Mouse (Mus musculus): ENCODE measurements around the gene Mfn1.

Mfn1 gene

DNA sequence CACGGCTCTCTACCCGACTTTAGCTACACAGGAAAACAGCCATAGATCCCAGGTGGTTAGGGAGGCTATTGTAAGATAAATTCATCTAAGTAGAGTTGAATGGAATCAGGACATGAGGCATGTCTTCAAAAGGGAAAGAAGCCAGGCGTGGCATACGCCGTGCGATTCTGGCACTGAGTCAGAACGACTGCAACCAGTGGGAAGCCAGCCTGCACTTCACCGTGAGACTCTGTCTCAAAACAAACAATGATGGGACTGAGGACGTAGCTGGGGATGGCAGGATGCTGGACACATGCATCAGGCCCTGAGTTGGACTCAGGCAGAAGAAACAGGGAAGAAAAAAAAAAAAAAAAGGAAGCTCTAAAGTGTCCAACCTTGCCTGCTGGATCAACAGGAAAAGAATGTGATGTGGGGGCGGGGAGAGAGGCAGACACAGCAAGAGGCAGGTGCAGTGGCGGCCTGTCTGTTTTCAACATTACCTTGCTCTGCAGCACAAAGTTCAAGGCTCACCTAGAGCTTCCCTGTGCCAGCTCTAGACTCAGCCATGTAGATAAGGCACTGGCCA, 82.4 kb downstream of the Mfn1 start:
- no peak for DNase-seq (ENCODE audit: low spot score)

DNA sequence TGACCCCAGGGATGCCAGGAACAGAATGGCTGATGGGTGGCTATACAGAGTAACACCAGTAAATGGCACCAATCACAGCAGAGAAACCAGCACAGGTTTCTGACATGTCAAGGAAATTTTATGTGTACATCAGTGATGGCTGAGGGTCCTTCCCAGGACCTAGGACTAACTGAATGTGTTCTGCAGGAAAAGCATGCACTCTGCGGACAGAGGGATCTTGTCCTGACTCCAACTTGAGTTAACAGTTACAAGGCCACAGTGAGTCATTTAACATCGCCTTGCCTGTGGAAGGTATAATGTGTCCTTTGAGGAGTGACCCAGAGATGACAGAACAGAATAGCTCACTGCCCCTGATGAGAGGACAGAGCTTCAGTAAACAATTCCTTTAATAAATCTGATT, 85.5 kb downstream of the Mfn1 start:
- no peak for DNase-seq (ENCODE audit: low spot score)

GRCm38 (mm10) chr3:32615376-32615775, 86.1 kb downstream of the Mfn1 start:
- no peak for DNase-seq (ENCODE audit: low spot score)

GRCm38 (mm10) chr3:32616006-32616330, 86.7 kb downstream of the Mfn1 start:
- DNase-seq (ENCODE audit: low spot score): no peak

DNA sequence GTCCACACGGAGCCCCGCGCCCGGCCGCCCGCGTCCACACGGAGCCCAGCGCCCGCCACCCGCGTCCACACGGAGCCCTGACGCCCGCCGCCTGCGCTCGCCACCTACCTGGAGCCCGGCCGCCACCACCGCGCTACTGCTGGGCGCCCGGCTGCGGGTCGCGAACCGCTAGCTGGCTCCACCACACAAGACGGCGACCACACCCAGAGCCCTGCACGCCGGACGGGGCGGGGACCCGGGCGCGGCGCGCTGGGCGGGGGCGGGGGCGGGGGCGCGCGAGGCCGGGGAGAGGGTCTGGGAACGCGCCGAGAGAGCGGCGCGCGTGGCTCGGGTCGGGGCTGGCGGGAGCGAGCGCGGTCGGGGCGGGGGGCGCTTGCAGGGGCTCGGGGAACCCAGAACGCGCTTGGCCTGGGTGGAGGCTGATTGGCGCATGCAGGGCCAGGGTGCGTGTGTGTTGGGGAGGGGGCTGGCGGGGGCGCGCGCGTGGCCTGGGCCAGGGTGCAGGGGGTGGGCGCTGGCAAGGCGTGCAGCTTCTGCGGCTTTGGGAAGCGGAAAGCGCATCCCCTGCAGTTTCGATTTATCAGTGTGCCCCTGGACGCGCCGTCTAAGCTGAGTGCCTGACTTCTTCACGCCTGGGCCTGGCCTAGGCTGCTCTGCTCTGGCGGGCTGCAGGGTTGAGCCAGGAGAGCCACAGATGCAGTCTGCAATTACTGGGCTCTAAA, 87.2 kb downstream of the Mfn1 start, which contains the start of gene Gnb4:
TSS of gene Gnb4 (minus strand) at position 255 of the 722 bp plus-strand sequence.
- peak; percentile 24 for DNase-seq (ENCODE audit: low spot score)

DNA sequence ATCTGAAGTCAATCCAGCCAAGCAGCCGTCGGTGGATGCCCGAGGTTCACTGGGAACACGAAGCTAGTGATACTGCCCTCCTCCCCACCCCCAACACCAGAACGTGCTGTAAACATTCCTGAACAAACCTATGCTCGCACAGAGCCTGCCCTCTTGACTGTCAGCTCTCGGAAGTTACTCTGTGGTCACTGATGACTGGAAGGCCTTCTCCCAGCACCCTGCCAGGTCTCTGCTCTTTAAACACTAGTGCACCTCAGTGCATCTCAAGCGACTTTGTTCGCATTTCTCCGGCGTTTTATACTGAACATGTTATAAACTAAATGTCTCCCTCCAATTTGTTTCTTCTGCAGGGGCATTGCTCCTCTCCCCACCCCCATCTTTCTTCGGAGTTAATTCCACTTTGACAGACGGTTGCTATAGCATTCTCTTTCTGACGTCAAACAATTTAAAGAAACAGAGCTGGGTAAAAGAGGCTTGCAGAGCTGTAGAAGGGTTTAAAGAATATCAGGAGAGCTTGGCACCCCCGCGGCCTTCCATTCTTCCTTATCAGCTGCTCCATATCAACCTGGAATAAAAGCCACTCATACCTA, 87.9 kb downstream of the Mfn1 start:
- DNase-seq (ENCODE audit: low spot score): no peak

GRCm38 (mm10) chr3:32621658-32622057, 92.4 kb downstream of the Mfn1 start:
- no peak for DNase-seq (ENCODE audit: low spot score)

DNA sequence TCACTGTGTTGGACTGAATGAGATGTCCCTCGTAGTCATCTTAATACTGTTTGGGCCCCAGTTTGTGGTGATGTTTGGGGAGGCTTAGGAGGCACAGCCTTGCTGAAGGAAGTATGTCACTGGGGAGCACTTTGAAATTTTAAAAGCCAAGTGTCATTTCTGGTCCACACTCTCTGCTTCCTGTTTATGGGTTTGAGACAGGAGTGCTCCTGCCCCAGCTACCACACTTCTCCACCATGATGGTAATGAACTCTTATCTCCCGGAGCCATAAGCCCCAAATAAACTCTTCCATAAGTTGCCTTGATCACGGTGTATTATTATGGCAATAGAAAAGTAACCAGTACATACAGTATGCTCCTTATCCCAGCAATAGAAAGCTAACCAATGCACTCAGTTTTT, 92.8 kb downstream of the Mfn1 start:
- no peak for DNase-seq (ENCODE audit: low spot score)

DNA sequence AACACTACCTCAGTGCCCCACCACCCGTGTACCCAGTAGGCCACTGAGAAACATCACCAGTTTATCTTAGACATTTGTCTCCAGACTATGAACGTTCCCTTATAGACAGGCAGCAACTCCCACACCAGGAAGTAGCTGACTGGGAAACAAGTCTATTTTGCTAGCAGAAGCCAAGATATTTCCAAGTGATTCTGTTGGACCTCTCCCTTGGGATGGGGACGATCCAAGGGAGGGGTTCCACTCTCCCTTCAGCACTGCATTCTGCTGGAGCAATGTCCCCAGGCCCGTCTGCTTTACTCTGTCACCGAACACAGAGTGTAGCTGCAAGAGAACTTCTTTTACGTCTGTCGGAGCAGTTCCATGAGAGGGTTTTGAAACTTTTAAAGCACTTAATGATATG, 98.9 kb downstream of the Mfn1 start:
- DNase-seq (ENCODE audit: low spot score): no peak

Measured in urinary bladder, postnatal 14 days (tissue).